Mouse (Mus musculus) hindbrain, embryonic 14.5 days (tissue): ENCODE measurements around the gene Mpc1. TPM values are rescaled to one million over a fixed set of nuclear protein-coding genes. Genes with fewer than 3 reads are reported as not detected.
"Not testable (repeated sequence)": the region's sequence is repeated elsewhere in the genome, so short reads cannot be mapped to it uniquely, and the experiment has no call there.

Experiments
- ATAC-seq: fragments of 200-750 bp; cut with Nextera tagmentation; 2 replicates; pipeline ENCODE4 v1.8.0; 2017; ENCODE audit warnings: moderate number of reproducible peaks, mild to moderate bottlenecking, moderate TSS enrichment, moderate library complexity; ENCODE audit not compliant: low FRiP score
- DNase-seq: peaks from one replicate; pipeline ENCODE4 v3.0.0-alpha.2; 2015; ENCODE audit warnings: low spot score
- H3K27ac ChIP-seq: fragments of 300-500 bp; sonication (generic); 2 replicates; pipeline ENCODE4 v1.5.1; 2014; ENCODE audit warnings: mild to moderate bottlenecking, moderate library complexity
- H3K27me3 ChIP-seq: fragments of 300-500 bp; sonication (generic); 2 replicates; pipeline ENCODE4 v1.6.1; 2014; ENCODE audit warnings: mild to moderate bottlenecking, low read length, mixed read lengths; ENCODE audit not compliant: control insufficient read depth, insufficient read depth
- H3K36me3 ChIP-seq: fragments of 300-500 bp; sonication (generic); replicated peaks from 2 replicates; pipeline ENCODE4 v1.6.1; 2014; ENCODE audit not compliant: control insufficient read depth, insufficient read depth
- H3K4me1 ChIP-seq: fragments of 300-500 bp; sonication (generic); replicated peaks from 2 replicates; pipeline ENCODE4 v1.6.1; 2014; ENCODE audit warnings: antibody characterized with exemption, low read length, mixed read lengths; ENCODE audit not compliant: control insufficient read depth, insufficient read depth
- H3K4me2 ChIP-seq: fragments of 300-500 bp; sonication (generic); replicated peaks from 2 replicates; pipeline ENCODE4 v1.6.1; 2014; ENCODE audit warnings: mild to moderate bottlenecking, moderate library complexity
- H3K4me3 ChIP-seq: fragments of 300-500 bp; sonication (generic); replicated peaks from 2 replicates; pipeline ENCODE4 v1.5.1; 2014; ENCODE audit warnings: mild to moderate bottlenecking, low read length
- H3K9ac ChIP-seq: fragments of 300-500 bp; sonication (generic); 2 replicates; pipeline ENCODE4 v1.6.1; 2014
- H3K9me3 ChIP-seq: fragments of 300-500 bp; sonication (generic); 2 replicates; pipeline ENCODE4 v1.6.1; 2016; ENCODE audit warnings: low read length; ENCODE audit not compliant: control insufficient read depth
- WGBS: fragments of 180-500 bp; shearing (Covaris S2); extraction: QIAGEN DNeasy Blood & Tissue Kit; methylation state at CpG from one replicate; pipeline ENCODE4 v1.1.7; 2014; 5-methylcytosine and 5-hydroxymethylcytosine counted together
- polyA plus RNA-seq: library from polyadenylated mRNA; unstranded; fragments of >200 nt; fragmentation: Nextera tagmentation; extraction: Ambion mirVana; gene quantifications from 2 replicates; pipeline ENCODE4 v1.2.1, GENCODE M21; 2014

Mpc1 gene
- polyA plus RNA-seq, 1 experiment from 2014 or later, result 389 TPM

DNA sequence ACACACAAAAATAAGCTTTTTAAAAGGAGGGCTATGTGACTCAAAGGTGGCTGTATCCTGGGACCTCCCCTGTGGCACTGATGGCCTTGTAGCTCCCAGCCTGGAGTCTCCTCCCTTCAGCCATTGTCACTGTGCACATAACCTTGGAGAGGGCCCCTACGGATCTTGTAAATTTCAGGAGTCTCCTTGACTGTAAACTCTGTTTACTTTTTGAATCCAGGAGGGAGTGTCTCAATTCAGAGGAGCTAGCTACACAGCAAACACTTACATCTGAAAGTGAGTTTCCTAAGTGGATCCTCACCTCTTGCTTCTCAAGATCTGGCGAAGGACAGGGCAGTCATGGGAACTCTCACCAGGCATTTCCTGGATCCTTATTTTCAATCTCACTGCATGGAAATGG lies 38.6 kb upstream of the Mpc1 start:
- H3K27me3 ChIP-seq, result no peaks in the 10 kb centered on the region
- ATAC-seq, result no peak
- H3K4me3 ChIP-seq, result no peak overlapping the region
- H3K36me3 ChIP-seq, result no peaks in the 10 kb centered on the region
- 83% methylated on average over 2 of the region's 2 CpGs for WGBS
- no peak overlapping the region for H3K9ac ChIP-seq
- no peak overlapping the region for H3K4me2 ChIP-seq
- H3K27ac ChIP-seq, result no peak overlapping the region
- H3K4me1 ChIP-seq, result no peaks in the 10 kb centered on the region
- DNase-seq, result no peak
- no peaks in the 10 kb centered on the region for H3K9me3 ChIP-seq

DNA sequence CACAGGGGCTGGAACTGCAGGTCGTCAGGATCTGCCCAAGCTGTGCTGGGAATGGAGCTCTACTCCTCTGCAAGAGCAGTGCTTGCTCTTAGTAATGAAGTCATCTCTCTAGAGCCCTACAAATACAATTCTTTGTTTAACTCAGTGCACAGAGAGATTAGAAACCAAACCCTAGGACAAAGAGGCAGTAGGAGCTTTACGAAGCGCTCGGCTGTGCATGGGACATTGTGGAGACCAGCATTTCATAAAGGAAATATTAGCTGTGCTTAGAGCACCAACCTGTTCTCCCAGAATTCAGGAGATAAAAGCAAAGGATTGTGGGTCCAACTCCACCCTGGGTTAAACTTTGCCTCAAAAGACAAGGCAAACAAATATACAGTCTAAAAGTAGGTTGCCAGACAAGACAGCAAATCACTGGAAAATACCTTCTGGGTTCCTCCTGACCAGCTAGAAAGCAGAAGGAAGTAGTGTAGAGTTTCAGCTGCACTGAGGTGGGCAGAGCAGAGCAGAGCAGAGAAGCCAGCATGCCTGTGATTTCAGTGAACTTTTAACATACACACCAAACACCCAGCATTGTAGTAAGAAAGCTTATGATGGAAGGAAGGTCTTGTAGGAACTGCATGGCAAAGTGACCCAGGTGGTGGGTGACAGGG lies 36.5 kb upstream of the Mpc1 start:
- DNase-seq (no peak), ATAC-seq (no peak)
- no peak overlapping the region for H3K4me3 ChIP-seq
- H3K4me1 ChIP-seq, result no peaks in the 10 kb centered on the region
- no peaks in the 10 kb centered on the region for H3K27me3 ChIP-seq
- no peaks in the 10 kb centered on the region for H3K36me3 ChIP-seq
- no peak overlapping the region for H3K27ac ChIP-seq
- WGBS, result 69% methylated on average over 4 of the region's 4 CpGs
- no peaks in the 10 kb centered on the region for H3K9me3 ChIP-seq
- no peak overlapping the region for H3K9ac ChIP-seq
- no peak overlapping the region for H3K4me2 ChIP-seq

DNA sequence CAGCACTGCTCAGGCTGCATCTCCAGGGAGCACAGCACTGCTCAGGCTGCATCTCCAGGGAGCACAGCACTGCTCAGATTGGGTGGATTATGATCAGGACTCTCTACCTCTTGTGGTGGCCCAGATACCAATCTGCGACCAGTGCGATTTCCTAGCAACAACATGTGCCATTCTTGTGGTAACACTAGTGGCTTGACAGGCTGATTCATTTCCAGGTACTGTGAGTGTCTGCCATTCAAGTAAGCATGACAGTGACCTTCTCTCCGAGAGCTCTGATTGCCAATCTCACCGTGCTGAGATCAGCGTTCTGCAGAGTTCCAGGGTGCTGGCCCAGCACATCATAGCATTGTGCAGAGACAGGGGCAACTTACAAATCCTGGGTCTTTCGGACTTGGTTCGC lies 31.0 kb upstream of the Mpc1 start:
- ATAC-seq (no peak), DNase-seq (no peak)
- Histone ChIP-seq H3K4me2 (no peak overlapping the region), H3K9ac (no peak overlapping the region), H3K27ac (no peak overlapping the region), H3K4me3 (no peak overlapping the region), H3K27me3 (no peaks in the 10 kb centered on the region), H3K36me3 (no peaks in the 10 kb centered on the region), H3K9me3 (no peaks in the 10 kb centered on the region), H3K4me1 (no peaks in the 10 kb centered on the region)
- WGBS, result 91% methylated on average over 7 of the region's 7 CpGs

DNA sequence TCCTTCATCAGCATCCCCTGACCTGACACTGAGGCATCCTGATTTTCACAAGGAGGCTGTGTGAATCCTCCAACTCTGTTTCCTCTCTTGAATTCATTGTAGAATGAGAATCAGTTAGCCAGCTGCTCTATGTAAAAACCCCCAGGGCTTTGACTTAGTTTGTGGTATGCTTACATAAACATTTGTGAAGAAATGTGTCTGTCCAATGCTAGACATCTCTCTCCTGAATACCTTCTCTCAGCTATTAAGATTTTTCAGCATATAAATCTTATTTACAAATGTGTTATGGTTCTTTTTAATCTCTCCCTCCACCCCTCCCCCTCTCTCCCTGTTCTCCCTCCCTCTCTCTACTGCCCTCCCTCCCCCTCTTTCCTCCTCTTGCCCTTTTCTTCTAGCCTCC lies 28.4 kb upstream of the Mpc1 start:
- H3K27ac ChIP-seq, result no peak overlapping the region
- no peak overlapping the region for H3K9ac ChIP-seq
- no peaks in the 10 kb centered on the region for H3K9me3 ChIP-seq
- ATAC-seq (no peak), DNase-seq (no peak)
- no peak overlapping the region for H3K4me3 ChIP-seq
- no peaks in the 10 kb centered on the region for H3K27me3 ChIP-seq
- H3K4me1 ChIP-seq, result no peaks in the 10 kb centered on the region
- no peaks in the 10 kb centered on the region for H3K36me3 ChIP-seq
- H3K4me2 ChIP-seq, result no peak overlapping the region

DNA sequence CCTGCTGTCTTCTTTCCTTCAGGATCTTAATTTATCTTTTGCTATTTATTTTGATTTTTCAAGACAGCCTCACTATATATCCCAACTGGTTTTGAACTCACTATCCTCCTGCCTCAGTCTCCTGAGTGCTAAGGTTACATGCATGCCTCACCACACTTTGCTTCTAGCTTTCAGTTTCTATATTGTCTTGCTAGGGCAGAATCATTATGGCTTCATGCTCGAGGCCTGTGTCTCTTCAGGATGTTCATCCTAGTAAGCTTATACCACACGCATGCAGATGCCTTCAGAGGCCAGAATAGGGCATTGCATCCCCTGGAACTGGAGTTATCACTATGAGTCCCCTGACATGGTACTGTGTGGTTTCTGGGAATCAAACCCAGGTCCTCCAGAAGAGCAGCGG lies 27.8 kb upstream of the Mpc1 start:
- Histone ChIP-seq H3K9ac (no peak overlapping the region), H3K4me1 (no peaks in the 10 kb centered on the region), H3K4me3 (no peak overlapping the region), H3K4me2 (no peak overlapping the region), H3K27me3 (no peaks in the 10 kb centered on the region), H3K9me3 (no peaks in the 10 kb centered on the region), H3K27ac (no peak overlapping the region), H3K36me3 (no peaks in the 10 kb centered on the region)
- DNase-seq (no peak), ATAC-seq (no peak)
- WGBS, result 73% methylated on average over 3 of the region's 3 CpGs

DNA sequence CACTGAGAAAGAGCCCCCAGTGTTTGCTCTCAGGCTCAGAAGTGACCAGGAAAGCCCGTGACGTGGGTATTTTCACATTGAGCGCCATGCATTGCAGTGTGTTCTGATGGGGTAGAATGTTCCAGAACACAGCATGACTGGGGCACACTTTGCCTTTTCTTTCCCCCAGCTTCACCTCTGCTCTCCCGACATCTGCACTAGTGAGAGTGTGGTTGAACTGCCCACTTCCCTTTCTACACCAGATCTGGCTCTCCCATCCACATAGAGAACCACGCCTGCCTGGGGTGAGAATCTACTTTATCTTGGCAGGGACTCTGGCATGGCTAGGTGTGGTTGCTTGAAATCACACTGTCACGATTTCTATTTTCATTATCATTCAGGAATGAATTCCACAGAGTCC lies 27.1 kb upstream of the Mpc1 start:
- Histone ChIP-seq H3K9ac (no peak overlapping the region), H3K4me2 (no peak overlapping the region), H3K9me3 (no peaks in the 10 kb centered on the region), H3K4me1 (no peaks in the 10 kb centered on the region), H3K36me3 (no peaks in the 10 kb centered on the region), H3K27me3 (no peaks in the 10 kb centered on the region), H3K27ac (no peak overlapping the region), H3K4me3 (no peak overlapping the region)
- 85% methylated on average over 6 of the region's 6 CpGs for WGBS
- no peak for DNase-seq
- no peak for ATAC-seq

DNA sequence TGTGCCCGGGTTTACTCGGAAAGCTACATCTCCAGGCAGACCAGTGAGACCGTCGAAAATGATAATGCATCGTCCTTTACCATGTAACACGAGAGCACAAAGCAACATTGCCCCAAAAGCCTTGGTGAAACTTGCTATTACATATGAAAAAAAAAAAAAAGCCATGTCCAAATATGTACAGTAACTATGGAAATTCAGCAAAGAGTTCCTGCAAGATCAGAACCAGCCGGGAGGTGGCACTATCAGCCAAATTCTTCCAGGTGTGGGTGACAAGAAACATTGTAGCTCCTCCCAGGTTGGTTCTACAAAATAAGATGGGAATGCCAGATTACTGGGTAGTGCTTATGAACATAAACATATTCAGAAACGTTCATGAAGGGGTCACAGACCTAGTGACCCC lies 25.7 kb upstream of the Mpc1 start:
- H3K4me3 ChIP-seq, result no peak overlapping the region
- H3K4me2 ChIP-seq, result no peak overlapping the region
- H3K9me3 ChIP-seq, result no peaks in the 10 kb centered on the region
- DNase-seq, result no peak
- WGBS, result 77% methylated on average over 8 of the region's 8 CpGs
- no peak overlapping the region for H3K27ac ChIP-seq
- no peaks in the 10 kb centered on the region for H3K4me1 ChIP-seq
- no peaks in the 10 kb centered on the region for H3K27me3 ChIP-seq
- H3K9ac ChIP-seq, result no peak overlapping the region
- no peak for ATAC-seq
- no peaks in the 10 kb centered on the region for H3K36me3 ChIP-seq

DNA sequence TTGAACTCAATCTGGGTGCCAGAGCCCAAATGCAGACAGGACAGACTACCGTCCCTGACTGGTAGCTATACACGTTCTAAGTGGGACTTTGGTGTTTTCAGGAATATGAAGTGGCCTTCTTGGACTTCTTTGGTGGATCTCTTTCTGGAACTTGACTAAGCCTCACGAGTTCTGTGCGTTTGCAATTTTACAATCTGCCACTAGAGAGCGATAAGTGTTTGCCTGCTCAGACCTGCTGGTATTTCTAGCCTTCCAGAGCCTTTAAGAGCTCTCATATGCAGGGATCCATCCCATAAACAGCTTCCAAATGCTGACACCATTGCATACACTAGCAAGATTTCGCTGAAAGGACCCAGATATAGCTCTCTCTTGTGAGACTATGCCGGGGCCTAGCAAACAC lies 18.1 kb upstream of the Mpc1 start:
- WGBS, result 21% methylated on average over 7 of the region's 7 CpGs
- not testable (repeated sequence) for H3K9me3 ChIP-seq, H3K27ac ChIP-seq, H3K4me1 ChIP-seq, ATAC-seq, H3K9ac ChIP-seq, H3K27me3 ChIP-seq, H3K4me3 ChIP-seq, H3K36me3 ChIP-seq, H3K4me2 ChIP-seq
- peak; percentile 88 for DNase-seq

DNA sequence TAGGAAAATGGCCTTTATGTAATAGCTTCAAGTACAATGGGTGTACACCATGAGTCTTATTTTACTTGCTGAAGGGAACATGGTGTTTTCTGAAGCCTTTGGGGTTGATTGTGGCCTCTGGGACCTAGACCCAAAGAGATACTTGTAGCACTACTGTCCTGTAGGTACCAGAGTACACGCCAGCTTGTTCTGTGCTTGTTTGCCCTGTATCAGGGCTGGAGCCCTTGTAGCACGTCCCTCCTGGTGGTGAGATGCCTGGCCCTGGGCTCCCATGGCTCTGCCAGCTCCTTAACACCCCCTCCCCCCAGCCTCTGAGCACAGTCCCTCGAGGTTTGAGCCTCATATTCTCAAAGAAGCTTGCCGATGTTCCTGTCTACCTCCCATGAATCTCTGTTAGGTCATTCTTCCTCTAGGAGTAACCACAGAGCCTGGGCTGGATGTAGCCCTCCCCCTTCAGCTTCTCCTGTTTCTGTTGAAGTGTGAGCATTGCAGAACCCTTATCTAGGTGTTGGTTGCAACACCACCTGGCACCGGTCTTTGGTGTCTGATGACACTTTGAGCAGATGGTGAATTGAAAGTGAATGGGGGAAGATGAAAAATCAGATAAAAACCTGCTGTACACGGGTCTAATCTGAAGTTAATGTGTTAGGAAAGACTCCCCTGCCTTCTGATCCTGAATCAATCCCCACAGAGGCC lies 10.5 kb upstream of the Mpc1 start:
- Histone ChIP-seq H3K27me3 (no peaks in the 10 kb centered on the region), H3K36me3 (no peaks in the 10 kb centered on the region), H3K9me3 (no peaks in the 10 kb centered on the region), H3K4me2 (no peak overlapping the region), H3K9ac (no peak overlapping the region), H3K4me3 (no peak overlapping the region), H3K4me1 (no peaks in the 10 kb centered on the region), H3K27ac (no peak overlapping the region)
- 52% methylated on average over 6 of the region's 6 CpGs for WGBS
- ATAC-seq (no peak), DNase-seq (no peak)

DNA sequence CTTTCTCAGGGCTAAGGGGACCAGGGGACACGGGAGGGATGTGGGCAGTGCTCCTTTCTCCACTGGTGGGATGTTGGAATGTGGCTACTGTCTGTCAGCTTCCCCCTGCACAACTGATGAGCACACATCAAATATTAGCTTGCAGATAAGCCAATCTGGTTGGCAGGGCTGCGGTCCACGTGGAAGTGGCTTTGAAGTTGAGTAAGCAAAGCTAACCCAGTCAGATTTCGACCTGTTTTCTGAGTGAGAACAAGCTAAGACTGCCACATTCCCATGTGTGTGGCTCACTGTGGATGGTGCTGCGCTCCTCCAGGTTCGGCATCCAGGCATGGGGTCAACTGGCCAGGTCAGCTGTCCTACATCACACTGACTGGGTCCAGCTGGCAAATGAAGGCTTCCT lies 9.8 kb upstream of the Mpc1 start:
- no peaks in the 10 kb centered on the region for H3K9me3 ChIP-seq
- no peak overlapping the region for H3K4me2 ChIP-seq
- H3K27ac ChIP-seq, result no peak overlapping the region
- no peak overlapping the region for H3K4me3 ChIP-seq
- WGBS, result 81% methylated on average over 6 of the region's 6 CpGs
- no peak for ATAC-seq
- no peaks in the 10 kb centered on the region for H3K27me3 ChIP-seq
- H3K9ac ChIP-seq, result no peak overlapping the region
- no peaks in the 10 kb centered on the region for H3K4me1 ChIP-seq
- no peak for DNase-seq
- H3K36me3 ChIP-seq, result no peaks in the 10 kb centered on the region
